Mouse (Mus musculus): ENCODE results near the gene Npw. TPM values are rescaled to one million over a fixed set of nuclear protein-coding genes. Genes with fewer than 3 reads are reported as not detected.

The Npw gene
- polyA plus RNA-seq, 1 experiment from 2014 or later = not detected

GRCm38 (mm10) chr17:24638840-24639239, 19.4 kb downstream of the Npw start:
- no peak overlapping the region for H3K9ac ChIP-seq (replicated peaks; ENCODE audit: low read depth, low read length)

GRCm38 (mm10) chr17:24638214-24638613, 20.0 kb downstream of the Npw start:
- Histone ChIP-seq H3K4me3 (replicated peaks; ENCODE audit: low read length) (no peak overlapping the region), H3K9me3 (ENCODE audit: control insufficient read depth, low read length) (no peaks in the 10 kb centered on the region), H3K4me1 (replicated peaks; ENCODE audit: control insufficient read depth, insufficient read depth, low read length) (peaks cover 1% of the 10 kb centered on the region; the same call in 1 of the 2 replicates), H3K9ac (replicated peaks; ENCODE audit: low read depth, low read length) (no peak overlapping the region), H3K27me3 (replicated peaks; ENCODE audit: control insufficient read depth, insufficient read depth, low read length) (no peaks in the 10 kb centered on the region), H3K36me3 (ENCODE audit: control insufficient read depth, insufficient read depth) (no peaks in the 10 kb centered on the region), H3K4me2 (ENCODE audit: low read length) (no peak overlapping the region), H3K27ac (ENCODE audit: low read length) (no peak overlapping the region)
- ATAC-seq = no peak
- 96% methylated on average over 4 of the region's 4 CpGs for WGBS

More at GRCm38 (mm10) chr17:24638840-24639239, 19.4 kb downstream of the Npw start:
- no peaks in the 10 kb centered on the region for H3K4me1 ChIP-seq (replicated peaks; ENCODE audit: control insufficient read depth, insufficient read depth, low read length)
- no peaks in the 10 kb centered on the region for H3K27me3 ChIP-seq (replicated peaks; ENCODE audit: control insufficient read depth, insufficient read depth, low read length)
- H3K9me3 ChIP-seq (ENCODE audit: control insufficient read depth, low read length) = no peaks in the 10 kb centered on the region
- no peak overlapping the region for H3K4me2 ChIP-seq (ENCODE audit: low read length)
- 79% methylated on average over 9 of the region's 9 CpGs for WGBS
- no peak for ATAC-seq
- H3K4me3 ChIP-seq (replicated peaks; ENCODE audit: low read length) = no peak overlapping the region
- no peaks in the 10 kb centered on the region for H3K36me3 ChIP-seq (ENCODE audit: control insufficient read depth, insufficient read depth)
- H3K27ac ChIP-seq (ENCODE audit: low read length) = no peak overlapping the region

GRCm38 (mm10) chr17:24636781-24637481, 21.3 kb downstream of the Npw start:
- 72% methylated on average over 5 of the region's 5 CpGs for WGBS

GRCm38 (mm10) chr17:24635694-24636093, 22.6 kb downstream of the Npw start:
- H3K9me3 ChIP-seq (ENCODE audit: control insufficient read depth, low read length) = no peaks in the 10 kb centered on the region
- H3K9ac ChIP-seq (replicated peaks; ENCODE audit: low read depth, low read length) = no peak overlapping the region
- 92% methylated on average over 5 of the region's 5 CpGs for WGBS
- H3K4me2 ChIP-seq (ENCODE audit: low read length) = no peak overlapping the region
- no peaks in the 10 kb centered on the region for H3K27me3 ChIP-seq (replicated peaks; ENCODE audit: control insufficient read depth, insufficient read depth, low read length)
- no peak for ATAC-seq
- H3K36me3 ChIP-seq (ENCODE audit: control insufficient read depth, insufficient read depth) = no peaks in the 10 kb centered on the region
- no peak overlapping the region for H3K4me3 ChIP-seq (replicated peaks; ENCODE audit: low read length)
- H3K27ac ChIP-seq (ENCODE audit: low read length) = no peak overlapping the region
- peaks cover 12% of the 10 kb centered on the region for H3K4me1 ChIP-seq (replicated peaks; ENCODE audit: control insufficient read depth, insufficient read depth, low read length)

More at GRCm38 (mm10) chr17:24636781-24637481, 21.3 kb downstream of the Npw start:
- Histone ChIP-seq H3K27ac (ENCODE audit: low read length) (no peak overlapping the region), H3K9ac (replicated peaks; ENCODE audit: low read depth, low read length) (no peak overlapping the region), H3K27me3 (replicated peaks; ENCODE audit: control insufficient read depth, insufficient read depth, low read length) (no peaks in the 10 kb centered on the region), H3K9me3 (ENCODE audit: control insufficient read depth, low read length) (no peaks in the 10 kb centered on the region), H3K4me1 (replicated peaks; ENCODE audit: control insufficient read depth, insufficient read depth, low read length) (peaks cover 7% of the 10 kb centered on the region), H3K4me2 (ENCODE audit: low read length) (no peak overlapping the region), H3K4me3 (replicated peaks; ENCODE audit: low read length) (no peak overlapping the region), H3K36me3 (ENCODE audit: control insufficient read depth, insufficient read depth) (no peaks in the 10 kb centered on the region)
- no peak for ATAC-seq

DNA sequence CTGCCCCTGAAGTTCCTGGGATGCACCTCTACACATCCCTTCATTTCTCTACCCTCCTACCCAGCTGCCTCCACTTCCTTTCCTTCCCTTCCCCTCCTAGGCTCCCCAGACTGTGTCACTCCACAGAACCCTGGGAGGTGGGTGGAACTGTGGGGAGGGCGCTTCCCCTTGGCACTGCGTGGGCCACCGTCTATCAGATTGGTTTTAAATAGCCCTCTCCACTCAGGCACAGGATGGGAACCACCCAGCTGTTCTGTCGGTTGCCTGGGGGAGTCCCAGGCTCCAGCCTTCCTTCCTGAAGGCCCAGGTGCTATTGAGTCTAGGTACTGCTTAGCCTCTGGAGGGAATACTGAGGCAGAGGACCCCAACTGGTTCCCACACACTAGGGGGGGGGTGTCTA, 23.2 kb downstream of the Npw start:
- H3K36me3 ChIP-seq (ENCODE audit: control insufficient read depth, insufficient read depth) = peaks cover 2% of the 10 kb centered on the region; the same call in 1 of the 2 replicates
- 88% methylated on average over 4 of the region's 4 CpGs for WGBS
- no peak overlapping the region for H3K4me2 ChIP-seq (ENCODE audit: low read length)
- no peaks in the 10 kb centered on the region for H3K9me3 ChIP-seq (ENCODE audit: control insufficient read depth, low read length)
- H3K4me3 ChIP-seq (replicated peaks; ENCODE audit: low read length) = no peak overlapping the region
- ATAC-seq = no peak
- H3K9ac ChIP-seq (replicated peaks; ENCODE audit: low read depth, low read length) = no peak overlapping the region
- H3K27me3 ChIP-seq (replicated peaks; ENCODE audit: control insufficient read depth, insufficient read depth, low read length) = no peaks in the 10 kb centered on the region
- no peak overlapping the region for H3K27ac ChIP-seq (ENCODE audit: low read length)
- H3K4me1 ChIP-seq (replicated peaks; ENCODE audit: control insufficient read depth, insufficient read depth, low read length) = peaks cover 12% of the 10 kb centered on the region

DNA sequence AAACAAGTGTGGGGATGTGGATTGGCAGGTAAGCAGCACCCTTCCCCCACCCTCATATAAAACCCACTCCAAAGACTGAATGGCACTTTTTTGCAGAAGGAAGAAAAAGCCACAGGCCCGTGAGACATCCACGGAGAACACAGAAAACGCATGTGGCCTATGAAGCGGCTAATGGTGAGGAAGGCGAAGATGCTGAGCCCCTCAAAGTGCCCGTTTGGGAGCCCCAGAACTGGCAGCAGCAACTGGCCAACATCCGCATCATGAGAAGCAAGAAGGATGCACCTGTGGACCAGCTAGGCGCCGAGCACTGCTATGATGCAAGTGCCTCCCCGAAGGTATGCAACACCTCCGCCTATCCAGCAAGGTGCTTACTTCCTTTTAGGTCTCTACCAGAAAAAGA, 24.4 kb downstream of the Npw start:
- Histone ChIP-seq H3K27ac (ENCODE audit: low read length) (no peak overlapping the region), H3K4me2 (ENCODE audit: low read length) (no peak overlapping the region), H3K27me3 (replicated peaks; ENCODE audit: control insufficient read depth, insufficient read depth, low read length) (no peaks in the 10 kb centered on the region), H3K36me3 (ENCODE audit: control insufficient read depth, insufficient read depth) (peaks cover 6% of the 10 kb centered on the region; the same call in 1 of the 2 replicates), H3K9me3 (ENCODE audit: control insufficient read depth, low read length) (no peaks in the 10 kb centered on the region), H3K4me3 (replicated peaks; ENCODE audit: low read length) (no peak overlapping the region), H3K9ac (replicated peaks; ENCODE audit: low read depth, low read length) (no peak overlapping the region), H3K4me1 (replicated peaks; ENCODE audit: control insufficient read depth, insufficient read depth, low read length) (peaks cover 12% of the 10 kb centered on the region)
- WGBS = 92% methylated on average over 11 of the region's 11 CpGs
- no peak for ATAC-seq

GRCm38 (mm10) chr17:24632813-24633449, 25.3 kb downstream of the Npw start:
- Histone ChIP-seq H3K27ac (ENCODE audit: low read length) (peak overlapping the region; percentile 52), H3K9ac (replicated peaks; ENCODE audit: low read depth, low read length) (peak overlapping the region; percentile 68), H3K4me3 (replicated peaks; ENCODE audit: low read length) (peak overlapping the region; percentile 68), H3K27me3 (replicated peaks; ENCODE audit: control insufficient read depth, insufficient read depth, low read length) (no peaks in the 10 kb centered on the region), H3K36me3 (ENCODE audit: control insufficient read depth, insufficient read depth) (peaks cover 6% of the 10 kb centered on the region), H3K9me3 (ENCODE audit: control insufficient read depth, low read length) (no peaks in the 10 kb centered on the region), H3K4me1 (replicated peaks; ENCODE audit: control insufficient read depth, insufficient read depth, low read length) (peaks cover 12% of the 10 kb centered on the region), H3K4me2 (ENCODE audit: low read length) (peak overlapping the region; percentile 81)
- peak; percentile 21; the same call in 1 of the 2 replicates for ATAC-seq
- WGBS = 9% methylated on average over 22 of the region's 22 CpGs

DNA sequence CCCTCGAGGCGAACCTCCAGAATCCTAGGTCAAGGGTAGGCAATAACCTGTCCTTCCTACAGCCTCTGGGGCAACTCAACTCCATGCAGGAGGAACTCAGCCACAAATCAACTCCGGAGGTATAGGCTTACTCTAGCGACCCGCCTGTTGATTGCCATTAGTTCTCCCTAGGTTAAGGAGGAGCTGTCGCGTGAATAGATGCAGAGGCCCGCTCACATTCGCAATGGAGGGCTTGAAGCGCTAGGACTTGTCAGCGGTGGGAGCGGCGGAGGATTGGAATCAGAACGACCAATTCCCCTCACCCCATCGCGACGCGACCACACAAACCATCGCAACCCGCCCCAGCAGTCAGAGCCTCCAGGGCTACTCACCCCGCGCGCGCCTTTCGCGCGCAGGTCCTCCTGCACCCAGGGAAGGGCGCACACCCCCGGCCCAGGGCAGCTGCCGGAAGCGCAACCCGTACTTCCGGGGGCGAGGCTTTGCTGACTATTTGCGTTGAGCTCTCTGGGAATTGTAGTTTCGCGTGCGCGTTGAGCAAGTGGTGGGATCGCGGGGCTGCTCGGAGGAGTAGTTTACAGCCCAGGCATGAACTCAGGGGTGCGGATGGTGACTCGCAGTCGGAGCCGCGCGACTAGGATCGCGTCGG, 26.0 kb downstream of the Npw start, which contains the start of the genes Tsc2 and Nthl1:
Gene Tsc2 (minus strand): TSS at position 464 of the 646 bp plus-strand sequence.
Gene Nthl1 (plus strand): TSS at position 514 of the 646 bp plus-strand sequence.
- no peaks in the 10 kb centered on the region for H3K9me3 ChIP-seq (ENCODE audit: control insufficient read depth, low read length)
- H3K36me3 ChIP-seq (ENCODE audit: control insufficient read depth, insufficient read depth) = peaks cover 12% of the 10 kb centered on the region
- H3K4me3 ChIP-seq (replicated peaks; ENCODE audit: low read length) = peak within 1 kb of the TSS; percentile 68
- peak within 1 kb of the TSS; percentile 52 for H3K27ac ChIP-seq (ENCODE audit: low read length)
- WGBS = 2% methylated on average over 51 of the region's 51 CpGs
- H3K9ac ChIP-seq (replicated peaks; ENCODE audit: low read depth, low read length) = peak within 1 kb of the TSS; percentile 68
- H3K27me3 ChIP-seq (replicated peaks; ENCODE audit: control insufficient read depth, insufficient read depth, low read length) = no peaks in the 10 kb centered on the region
- peaks cover 12% of the 10 kb centered on the region for H3K4me1 ChIP-seq (replicated peaks; ENCODE audit: control insufficient read depth, insufficient read depth, low read length)
- peak; percentile 95 for ATAC-seq
- H3K4me2 ChIP-seq (ENCODE audit: low read length) = peak within 1 kb of the TSS; percentile 81

- no peak for ATAC-seq
- H3K9me3 ChIP-seq (ENCODE audit: control insufficient read depth, low read length) = no peaks in the 10 kb centered on the region
- H3K27ac ChIP-seq (ENCODE audit: low read length) = no peak overlapping the region
- H3K4me2 ChIP-seq (ENCODE audit: low read length) = no peak overlapping the region
- no peaks in the 10 kb centered on the region for H3K27me3 ChIP-seq (replicated peaks; ENCODE audit: control insufficient read depth, insufficient read depth, low read length)
- H3K4me1 ChIP-seq (replicated peaks; ENCODE audit: control insufficient read depth, insufficient read depth, low read length) = peaks cover 12% of the 10 kb centered on the region
- H3K4me3 ChIP-seq (replicated peaks; ENCODE audit: low read length) = no peak overlapping the region
- 88% methylated on average over 14 of the region's 14 CpGs for WGBS
- H3K9ac ChIP-seq (replicated peaks; ENCODE audit: low read depth, low read length) = no peak overlapping the region
- peaks cover 14% of the 10 kb centered on the region for H3K36me3 ChIP-seq (ENCODE audit: control insufficient read depth, insufficient read depth)
Measured at GRCm38 (mm10) chr17:24630072-24630471, 28.2 kb downstream of the Npw start.
